Mouse (Mus musculus) adrenal gland, adult 2 months (tissue): ENCODE data around the gene Esrrg. TPM values are rescaled to one million over a fixed set of nuclear protein-coding genes. Genes with fewer than 3 reads are reported as not detected.

ENCODE experiments used
- DNase-seq: peaks from one replicate; pipeline ENCODE4 v3.0.0; 2021
- polyA plus RNA-seq: library from polyadenylated mRNA; depleted of rRNA; stranded (reverse); fragments of >200 nt; gene quantifications from 2 replicates; pipeline ENCODE4 v1.2.3, GENCODE M21; 2012
- total RNA-seq, 2 experiments: library from RNA; stranded (reverse); gene quantifications; 2 replicates each; pipeline ENCODE4 v1.2.3; 2021

Esrrg gene
- total and polyA plus RNA-seq, 3 experiments = 3.1 to 17.7 (median 14.8) TPM

DNA sequence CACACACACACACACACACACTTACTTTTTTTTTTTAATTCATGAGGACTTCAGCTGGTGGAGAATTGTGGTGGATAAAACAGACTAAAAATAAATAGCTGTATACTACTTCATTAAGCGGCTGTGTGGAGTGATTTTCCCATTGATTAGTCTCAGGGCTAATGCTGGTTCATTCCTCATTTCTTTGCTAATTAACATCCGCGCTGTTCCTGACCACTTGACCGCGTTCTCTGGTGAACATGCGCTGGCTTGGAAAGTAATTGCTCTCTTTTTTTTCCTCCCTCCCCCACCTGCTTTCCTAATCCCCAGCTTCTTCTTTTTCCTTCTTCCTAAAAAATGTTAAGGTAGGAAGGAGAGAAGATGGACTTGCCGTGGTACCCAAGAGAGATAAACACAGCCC is 222.3 kb downstream of the Esrrg start:
- DNase-seq = no peak

DNA sequence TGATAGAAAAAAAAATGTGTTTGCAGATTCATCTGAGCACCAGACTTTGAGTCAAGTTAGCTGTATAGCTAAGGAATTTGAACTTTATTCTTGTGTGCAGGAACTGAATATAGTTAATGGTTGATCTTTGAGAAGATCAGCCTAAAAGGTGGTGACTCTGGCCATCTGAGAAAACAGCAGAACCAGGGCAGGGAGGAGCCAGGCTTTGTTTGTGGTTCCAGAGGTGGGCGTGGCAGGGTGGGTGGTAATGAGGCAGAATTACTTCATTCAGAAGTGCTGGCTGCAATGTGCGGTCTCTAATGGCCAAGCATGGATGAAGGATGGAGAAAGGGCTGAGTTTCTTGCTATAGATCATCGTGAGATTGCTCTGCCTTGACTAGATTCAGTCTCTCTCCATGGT is 224.3 kb downstream of the Esrrg start:
- no peak for DNase-seq

DNA sequence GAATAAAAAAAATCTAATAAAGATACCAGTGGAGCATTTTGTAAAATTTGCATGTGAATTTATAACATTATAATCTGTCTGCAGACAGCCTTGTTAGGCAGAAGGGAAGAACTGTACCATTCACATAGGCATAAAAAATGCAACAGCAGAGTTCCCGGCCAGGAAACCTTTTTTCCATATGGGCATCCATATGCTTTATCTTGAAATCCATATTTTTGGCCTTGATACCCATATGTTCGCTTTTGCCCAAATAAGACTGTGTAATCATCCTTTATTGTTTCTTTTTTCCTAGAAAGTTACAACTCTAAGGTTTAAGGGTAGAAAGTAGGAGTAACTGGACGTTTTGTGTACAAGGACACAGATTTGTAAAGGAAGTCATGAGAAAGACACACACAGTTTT is 226.0 kb downstream of the Esrrg start:
- no peak for DNase-seq

DNA sequence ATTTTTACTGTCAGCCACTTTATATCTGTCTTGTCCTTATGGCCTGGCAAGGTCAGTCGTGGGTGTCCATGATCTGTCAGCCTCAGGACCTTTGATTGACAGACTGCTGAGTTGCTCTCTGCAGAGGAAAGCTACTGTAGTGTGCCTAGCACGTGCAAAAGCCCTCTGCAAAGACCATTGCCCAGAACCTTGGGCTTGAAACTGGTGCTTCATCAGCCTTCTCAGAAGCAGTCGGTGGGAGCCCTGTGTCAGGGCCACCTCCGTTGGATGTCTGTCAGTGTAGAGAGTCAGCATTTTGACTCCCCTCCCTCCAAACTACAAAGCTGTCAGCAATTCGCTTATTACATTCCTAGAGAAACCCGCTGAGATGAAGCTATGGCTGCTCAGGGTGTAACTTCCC is 227.8 kb downstream of the Esrrg start:
- DNase-seq = peak; percentile 24

DNA sequence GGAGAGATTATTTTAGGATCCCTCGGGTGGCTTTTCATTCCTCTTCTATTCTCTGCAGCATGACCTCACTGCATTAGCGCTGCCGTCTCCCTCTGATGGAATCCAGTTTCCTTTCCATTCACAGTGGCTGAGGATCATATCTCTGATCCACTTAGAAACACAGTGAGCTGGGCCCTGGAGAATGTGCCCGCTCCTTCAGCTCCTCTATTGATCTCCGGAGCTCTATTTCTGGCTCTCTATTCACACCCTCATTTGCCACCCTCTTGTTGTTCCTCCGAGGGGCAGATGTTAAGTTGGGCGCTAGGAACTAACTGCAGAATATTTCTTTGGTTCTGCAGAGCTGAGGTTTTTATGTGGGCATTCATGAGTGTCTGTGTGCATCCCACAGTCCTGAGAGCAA is 228.3 kb downstream of the Esrrg start:
- no peak for DNase-seq

DNA sequence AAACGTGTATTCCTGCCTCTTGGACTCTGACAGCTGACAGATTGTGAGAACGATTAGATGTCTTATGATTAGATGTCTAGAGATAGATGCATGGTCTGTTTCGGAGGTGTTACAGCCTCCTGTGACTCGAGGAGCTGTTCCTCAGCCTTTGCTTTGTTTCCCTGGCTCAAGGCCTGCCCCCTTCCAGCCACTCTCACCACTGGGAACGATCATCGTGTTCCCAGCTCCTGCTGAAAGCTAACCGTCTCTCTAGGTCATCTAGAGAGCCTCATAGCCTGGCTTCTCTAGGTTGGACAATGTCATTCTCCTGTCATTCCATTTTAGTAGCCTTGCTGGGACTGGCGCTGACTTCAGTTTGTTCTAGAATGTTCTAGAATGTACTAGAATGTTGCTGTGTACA is 233.0 kb downstream of the Esrrg start:
- no peak for DNase-seq

DNA sequence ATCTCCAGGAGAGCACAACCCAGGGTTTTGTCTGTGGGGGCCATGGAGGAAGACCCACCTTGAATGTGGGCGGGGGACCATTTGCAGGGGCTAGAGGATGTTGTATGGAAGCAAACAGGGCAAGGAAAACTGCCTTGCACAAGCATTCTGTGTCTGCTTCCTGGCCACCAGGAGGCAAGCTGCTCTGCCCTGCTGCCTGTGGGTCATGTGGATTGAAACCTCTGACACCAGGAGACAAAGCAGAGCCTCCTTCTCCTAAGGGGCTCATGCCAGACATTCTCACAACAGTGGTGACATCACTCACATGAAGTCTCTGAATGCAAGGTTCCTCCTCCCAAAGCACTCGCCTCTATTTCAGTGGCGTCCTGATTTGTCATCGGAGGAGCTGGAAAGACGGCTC is 234.1 kb downstream of the Esrrg start:
- DNase-seq = no peak

DNA sequence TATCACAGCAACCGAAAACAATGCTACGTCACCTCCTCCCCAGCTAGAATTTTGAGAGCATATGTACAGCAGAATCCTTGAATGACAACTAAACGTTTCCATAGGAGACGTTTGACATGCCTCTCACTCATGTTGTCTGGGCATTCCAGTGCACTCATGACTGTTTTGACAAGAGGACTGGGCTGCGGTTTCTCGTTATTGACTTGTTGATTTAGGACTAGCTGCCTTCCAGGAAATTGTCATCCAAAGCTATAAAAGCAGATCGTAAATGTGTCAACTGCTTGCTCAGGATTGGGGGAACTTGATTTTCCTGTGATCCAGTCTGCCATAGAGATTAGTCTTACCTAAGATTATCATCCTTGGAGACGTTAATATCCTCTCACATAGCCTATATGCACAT is 245.6 kb downstream of the Esrrg start:
- DNase-seq = no peak

DNA sequence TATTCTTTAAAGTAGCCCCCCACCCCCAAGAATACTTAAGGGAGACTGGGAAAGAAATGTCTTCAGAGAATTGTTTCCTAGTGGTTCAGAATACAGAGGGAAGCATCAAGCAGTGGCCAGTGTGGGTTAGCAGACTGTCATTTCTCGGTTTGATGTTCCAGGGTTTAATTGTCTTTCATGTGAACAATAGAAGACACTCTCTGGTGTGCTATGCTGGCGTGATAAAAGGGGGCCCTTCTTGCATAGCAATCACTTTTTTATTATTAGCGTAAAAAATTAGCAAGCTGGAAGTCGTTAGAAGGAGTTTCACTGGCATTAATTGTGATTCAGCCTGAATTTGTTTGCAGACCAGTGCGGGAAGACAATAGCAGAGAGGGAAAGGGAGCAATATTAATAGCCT is 253.7 kb downstream of the Esrrg start:
- no peak for DNase-seq

DNA sequence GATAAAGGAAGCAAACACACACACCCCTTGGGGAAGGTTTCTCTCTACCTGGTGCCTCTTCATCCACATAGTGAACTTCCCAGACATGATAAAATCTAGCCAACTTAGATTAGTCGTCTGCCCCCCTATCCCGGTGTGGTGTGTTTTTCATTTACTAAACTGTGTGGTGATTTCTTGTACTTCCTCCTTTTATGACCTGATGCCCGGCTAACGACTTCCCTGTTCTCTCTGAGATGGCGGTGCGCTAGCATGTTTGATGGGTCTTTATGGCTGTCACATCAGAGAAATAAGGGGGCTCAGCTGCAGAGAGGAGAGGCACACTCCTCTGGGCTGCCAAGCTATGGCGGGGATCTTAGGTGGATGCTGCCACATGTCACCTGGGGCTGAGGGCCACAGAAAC is 259.8 kb downstream of the Esrrg start:
- DNase-seq = no peak

DNA sequence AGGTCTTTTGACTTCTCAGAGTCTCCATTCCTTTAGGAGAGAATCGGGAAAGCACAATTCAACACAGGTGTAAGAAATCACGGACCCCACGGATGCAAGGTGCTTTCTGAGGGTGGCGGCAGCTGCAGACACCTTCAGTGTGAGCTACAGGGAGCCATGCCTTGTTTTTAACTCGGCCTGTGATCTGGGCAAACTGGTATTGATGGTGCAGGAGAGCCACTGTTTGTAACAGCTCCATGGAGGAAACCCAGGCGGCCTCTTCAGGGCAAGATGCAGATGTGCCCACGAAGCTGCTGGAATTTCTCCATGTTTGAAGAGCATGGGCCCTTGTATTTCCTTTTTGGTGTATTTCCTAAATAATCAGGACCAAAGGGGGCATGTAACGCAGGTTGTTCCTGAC is 263.6 kb downstream of the Esrrg start:
- no peak for DNase-seq

DNA sequence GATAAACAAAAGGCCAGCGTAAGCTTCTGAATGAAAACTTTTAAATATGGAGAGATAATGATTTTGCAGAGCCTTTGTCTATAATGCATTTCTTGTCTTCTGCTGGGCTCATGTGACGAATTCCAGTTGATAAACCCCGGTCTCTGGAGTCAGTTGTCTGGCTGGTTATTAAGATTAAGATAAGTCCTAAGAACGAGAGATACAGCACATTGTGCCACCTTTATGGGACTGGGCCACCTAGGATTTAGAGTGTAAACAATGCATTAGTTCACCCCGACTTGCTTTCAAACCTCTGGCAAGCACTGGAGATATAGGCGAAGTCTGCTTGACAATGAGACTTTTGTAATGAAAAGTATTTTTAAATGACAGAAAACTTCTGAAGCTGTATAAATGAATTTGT is 264.2 kb downstream of the Esrrg start:
- no peak for DNase-seq

DNA sequence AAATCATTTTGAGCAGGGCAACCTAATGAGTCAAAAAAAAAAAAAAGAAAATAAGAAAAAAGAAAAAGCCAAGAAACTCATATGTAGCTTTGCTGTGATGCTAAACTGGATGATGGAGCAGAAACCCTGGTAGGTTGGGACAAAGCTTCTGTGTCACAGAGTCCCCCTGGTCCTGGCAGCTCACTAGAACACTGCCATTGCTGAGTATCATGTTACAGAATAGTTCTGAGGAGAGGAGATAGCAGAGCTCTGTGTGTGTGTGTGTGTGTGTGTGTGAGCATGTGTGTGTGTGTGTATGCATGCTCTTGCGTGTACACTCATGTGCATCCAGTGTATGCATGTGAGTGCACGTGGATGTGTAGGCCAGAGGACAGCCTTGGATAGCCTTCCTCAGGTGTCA is 265.2 kb downstream of the Esrrg start:
- DNase-seq = no peak

DNA sequence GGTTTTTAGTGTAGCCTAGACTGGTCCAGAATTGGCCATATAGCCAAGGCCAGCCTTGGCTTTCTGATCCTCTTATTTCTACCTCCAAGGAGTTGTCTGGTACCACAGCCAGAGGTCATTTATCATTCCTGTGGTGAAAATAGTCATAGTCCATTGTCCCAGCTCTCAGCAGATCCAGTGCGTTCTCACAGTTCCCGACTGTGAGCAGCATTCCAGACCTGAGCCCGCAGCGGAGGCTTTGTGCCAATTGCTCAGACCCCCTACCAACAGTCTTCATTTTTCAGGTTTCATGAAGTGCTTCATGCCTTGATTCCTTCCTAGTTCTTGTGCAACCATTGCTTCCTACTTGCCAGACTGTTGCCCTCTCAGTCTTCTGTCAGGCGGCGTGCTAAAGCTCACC is 278.7 kb downstream of the Esrrg start:
- no peak for DNase-seq

DNA sequence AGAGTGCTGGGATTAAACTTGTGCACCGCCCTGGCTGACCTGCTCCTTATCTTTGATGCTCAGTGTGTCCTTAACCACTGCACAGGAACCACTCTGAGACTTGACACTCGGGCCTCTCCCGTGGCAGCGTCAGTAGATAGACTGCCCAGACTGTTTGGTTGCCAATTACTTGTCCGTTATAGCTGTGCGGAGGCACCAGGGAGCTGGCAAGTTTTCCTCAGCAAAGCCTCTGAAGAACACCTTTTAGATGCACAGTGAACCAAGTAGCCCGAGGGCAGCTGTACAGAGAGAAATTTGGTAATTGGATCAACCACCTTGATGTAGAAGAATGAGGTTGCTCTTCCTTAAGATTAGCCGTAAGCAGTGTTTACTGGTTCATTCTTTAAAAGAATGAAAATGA is 279.6 kb downstream of the Esrrg start:
- no peak for DNase-seq

DNA sequence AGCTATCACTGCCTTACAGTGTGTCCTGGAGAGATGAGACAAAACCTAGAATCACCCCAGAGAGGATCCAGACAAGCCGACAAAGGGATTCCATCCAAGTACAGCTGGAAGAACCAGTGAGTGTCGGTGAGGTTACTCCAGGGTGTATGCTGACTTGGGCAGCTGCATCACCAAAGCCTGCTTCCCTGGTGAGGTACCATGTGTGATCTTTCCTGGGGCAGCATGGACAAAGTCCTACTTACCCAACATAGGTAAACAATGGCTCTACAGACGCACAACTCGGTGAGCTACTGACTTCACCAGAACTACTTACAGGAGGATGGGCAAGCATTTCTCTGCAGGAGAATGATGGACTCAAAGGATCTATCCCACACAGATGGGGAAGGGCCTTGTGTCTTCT is 280.5 kb downstream of the Esrrg start:
- no peak for DNase-seq

DNA sequence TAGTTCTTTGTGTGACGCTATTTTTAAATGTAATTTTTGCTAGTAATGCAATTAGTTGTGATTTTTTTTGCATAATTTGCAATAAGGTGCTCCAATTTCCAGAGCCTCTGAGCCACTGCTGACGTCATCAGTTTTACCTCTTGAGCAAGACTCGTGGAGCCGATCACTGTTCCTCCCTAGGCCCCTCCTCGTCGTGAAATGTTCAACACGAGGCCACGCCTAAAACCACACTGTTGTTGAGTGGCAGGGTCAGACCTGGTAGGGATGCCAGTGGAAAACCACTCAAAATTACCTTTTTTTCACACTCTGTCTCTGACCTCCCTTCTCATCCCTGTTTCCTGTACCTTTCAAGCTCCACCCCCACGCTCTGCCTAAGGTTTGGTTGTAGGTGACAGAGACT is 282.7 kb downstream of the Esrrg start:
- peak; percentile 11 for DNase-seq

DNA sequence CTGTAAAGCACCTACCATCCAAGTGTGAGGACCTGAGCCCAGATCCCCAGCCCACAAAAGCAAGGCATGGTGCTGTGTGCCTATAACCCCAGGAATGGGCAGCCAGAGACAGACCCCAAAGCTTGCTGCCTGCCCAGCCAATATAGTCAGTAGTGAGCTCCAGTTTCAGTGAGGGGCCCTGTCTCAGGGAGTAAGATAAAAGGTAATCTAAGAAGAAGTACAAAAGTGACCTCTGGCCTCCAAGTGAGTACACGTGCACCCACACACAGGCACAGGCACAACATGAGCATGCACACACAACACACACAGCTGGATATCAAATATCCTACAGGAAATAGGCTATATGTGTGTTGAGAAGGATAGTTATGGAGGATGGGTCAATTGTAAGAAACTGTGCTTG is 286.9 kb downstream of the Esrrg start:
- no peak for DNase-seq

DNA sequence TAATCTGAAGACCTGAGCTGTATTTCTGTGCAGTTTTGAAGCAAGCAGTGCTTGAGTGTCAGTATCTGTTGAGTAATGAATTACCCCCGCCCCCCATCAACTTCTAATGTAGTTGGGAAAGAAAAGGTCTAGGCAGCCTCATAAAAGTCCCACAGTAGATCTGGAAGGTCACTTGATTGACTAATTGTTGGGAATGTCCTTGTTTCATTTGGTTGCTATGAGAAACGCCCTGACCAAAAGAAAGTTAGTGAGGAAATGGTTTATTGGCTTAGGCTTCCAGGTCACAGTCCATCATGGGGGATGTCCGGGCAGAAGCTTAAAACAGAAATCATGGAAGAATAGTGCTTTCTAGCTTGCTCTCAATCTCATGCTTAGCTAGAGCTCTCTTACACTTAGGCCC is 287.7 kb downstream of the Esrrg start:
- DNase-seq = peak; percentile 59

DNA sequence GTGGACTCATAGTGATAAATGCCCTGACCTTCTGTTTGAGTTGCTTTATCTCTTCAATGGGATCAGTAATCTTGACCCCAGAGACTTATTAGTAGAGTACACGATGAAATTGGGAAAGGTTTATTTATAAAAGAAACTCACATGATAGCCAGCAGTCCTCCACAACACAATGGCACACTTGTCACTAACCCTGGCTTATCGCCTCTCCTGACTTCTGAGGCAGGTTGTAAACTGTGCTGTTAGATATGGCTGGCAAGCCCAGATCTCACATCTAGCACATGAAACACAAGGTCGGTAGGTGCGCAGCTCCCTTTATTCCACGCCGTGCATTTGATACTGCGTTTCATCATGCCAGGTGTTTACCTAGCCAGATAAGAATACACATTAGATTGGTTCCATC is 288.3 kb downstream of the Esrrg start:
- no peak for DNase-seq

DNA sequence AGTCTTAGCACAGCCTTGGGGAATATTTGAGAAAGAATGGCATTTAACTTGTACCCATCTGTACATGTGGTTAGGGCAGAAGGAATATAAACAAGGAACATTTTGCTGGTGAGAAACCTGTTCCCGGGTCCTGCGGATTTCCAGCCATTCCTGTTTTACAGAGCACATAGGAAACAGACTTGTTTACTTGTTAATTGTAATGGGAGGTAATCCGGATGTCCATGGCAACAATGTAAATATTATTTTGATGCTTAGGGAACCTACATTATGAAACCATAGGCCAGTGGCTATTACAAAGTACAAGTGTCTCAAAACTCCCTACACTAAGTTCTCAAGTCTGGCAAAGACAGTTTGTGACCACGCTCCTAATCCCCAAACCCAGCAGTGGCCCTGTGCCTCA is 290.9 kb downstream of the Esrrg start:
- DNase-seq = no peak

DNA sequence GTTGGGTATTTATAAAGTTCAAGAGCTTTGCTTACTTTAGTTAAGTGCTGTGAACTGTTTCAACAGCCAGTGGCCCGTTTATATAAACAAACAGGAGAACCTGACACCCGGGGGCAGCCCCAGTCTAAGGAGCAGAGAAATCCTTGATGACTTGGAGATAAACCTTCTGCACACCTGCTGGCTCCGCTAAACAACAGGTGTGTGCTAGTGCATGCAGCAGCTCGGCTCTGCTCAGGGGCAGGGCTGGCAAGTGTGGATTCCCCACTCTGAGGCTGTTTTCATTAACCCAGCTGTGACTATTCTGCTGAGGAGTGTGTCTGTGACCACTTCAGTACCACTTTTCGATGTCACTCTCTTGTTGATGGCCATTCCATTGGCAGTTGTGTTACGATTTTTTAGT is 292.2 kb downstream of the Esrrg start:
- DNase-seq = no peak

DNA sequence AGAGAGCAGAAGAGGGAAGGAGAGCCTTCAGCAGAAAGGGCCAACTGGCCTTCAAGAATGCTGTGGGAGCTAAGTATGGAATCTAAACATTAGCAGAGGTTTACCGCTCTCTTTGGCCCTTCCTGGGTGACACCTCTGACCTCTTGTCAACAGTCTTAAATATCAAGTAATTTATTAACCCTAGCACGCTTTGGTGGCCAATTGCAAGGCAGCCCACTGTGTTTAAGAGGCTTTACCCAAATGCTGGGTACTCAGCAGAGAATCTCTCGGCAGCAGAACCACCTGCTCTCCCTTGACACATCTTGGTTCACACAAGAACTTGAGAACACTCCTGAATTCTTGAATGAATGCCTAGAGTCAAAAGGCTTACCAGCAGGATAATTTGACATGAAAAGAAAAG is 293.6 kb downstream of the Esrrg start:
- no peak for DNase-seq

DNA sequence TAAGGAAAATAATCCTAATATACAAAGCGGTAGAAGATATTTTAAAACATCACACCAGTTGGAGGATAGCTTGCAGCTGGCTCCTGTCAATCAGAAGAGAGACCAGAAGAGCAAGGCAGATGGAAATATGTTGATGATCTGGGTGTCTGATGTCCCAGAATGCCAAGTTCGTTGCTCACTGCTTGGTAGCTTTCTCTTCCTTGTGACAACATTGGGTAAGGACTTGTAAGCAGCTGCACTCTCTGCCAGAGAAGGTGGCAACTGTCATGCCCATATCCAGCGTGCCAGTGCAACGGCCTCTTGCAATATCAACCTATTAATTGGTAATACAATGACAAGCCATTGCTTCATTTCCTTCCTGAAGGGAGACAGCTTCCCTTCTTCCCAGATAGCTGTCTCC is 296.1 kb downstream of the Esrrg start:
- no peak for DNase-seq

DNA sequence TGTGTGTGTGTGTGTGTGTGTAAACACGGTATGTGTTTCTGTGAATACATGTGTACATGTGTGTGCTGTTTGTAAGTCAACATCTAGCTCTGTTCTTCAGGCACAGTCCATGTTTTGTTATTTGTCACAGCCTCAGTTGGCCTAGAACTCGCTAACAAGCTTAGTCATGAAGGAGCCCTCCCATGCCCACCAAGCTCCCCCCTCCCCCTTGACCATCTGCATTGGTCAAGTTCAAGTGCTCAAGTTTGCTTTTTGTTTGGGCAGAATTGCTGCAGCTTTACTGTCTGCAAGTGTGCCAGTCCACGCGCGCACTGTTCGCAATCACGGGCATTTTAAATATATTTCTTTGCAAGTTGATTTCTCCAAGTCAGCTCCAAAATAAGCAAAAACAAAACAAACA is 298.8 kb downstream of the Esrrg start:
- no peak for DNase-seq

DNA sequence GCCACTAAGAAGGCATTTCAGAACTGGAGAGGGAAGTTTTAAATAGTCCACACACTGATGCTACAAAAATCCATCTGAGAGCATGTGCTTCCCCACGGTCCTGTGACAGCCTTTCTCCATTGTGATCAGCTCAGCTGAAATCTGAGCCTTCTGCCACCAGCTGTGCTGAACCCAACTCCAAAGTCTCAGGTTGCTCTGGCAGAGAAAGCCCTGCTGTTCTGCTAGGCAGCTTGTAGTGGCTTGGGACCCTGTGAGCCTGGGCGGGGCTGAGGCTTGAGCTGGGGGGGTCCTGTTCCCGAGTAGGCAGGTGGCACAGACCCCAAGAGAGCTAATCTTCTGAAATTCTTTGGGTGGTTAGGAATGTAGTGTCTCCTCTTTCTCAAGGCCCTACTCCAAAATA is 299.3 kb downstream of the Esrrg start:
- DNase-seq = no peak
